In the genomic region with DNA sequence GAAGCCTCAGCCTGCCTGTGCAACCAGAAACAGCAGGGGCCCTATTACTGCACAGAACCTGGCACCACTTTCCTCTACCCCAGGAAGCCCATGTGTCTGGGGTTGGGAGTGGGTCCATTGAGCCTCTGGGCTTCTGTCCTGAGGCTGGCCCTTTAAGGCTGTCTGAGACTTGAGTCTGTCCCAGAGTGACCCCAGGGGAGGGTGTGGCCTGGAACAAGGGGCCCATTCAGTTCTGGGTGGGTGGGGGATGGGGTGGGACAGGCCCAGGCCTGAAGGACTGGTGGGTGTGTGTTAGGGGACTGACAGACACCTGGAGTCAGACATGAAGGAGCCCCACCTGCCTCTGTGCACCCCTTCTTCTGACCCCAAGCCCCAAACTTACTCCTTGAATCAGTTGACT, we compare ENCODE assay signal across 8 mouse cellular contexts. TPM values are rescaled to one million over a fixed set of nuclear protein-coding genes. Genes with fewer than 3 reads are reported as not detected.
DNase-seq lines count a peak whose midpoint lies in the region; ATAC-seq and TF ChIP-seq lines count a peak whose summit lies in the region.

No protein-coding gene starts in this region.

- DNase-seq in forebrain, embryonic 10.5 days (ENCODE audit: extremely low spot score, low spot score) = no peak
- DNase-seq in embryonic facial prominence, embryonic 10.5 days (ENCODE audit: low spot score) = peak; percentile 73
- DNase-seq in lung, embryonic 14.5 days = no peak
- no peak for DNase-seq in thymus, postnatal 36 days
- DNase-seq in thymus, postnatal 0 days (ENCODE audit: low spot score) = no peak

- peaks cover 28% of the 10 kb centered on the region for H3K27me3 ChIP-seq in forebrain, embryonic 10.5 days (ENCODE audit: poor library complexity, severe bottlenecking)
- H3K27me3 ChIP-seq in forebrain, embryonic 15.5 days = no peaks in the 10 kb centered on the region
- H3K27me3 ChIP-seq in embryonic facial prominence, embryonic 10.5 days (replicated peaks; ENCODE audit: low read depth, poor library complexity, severe bottlenecking) = peaks cover 26% of the 10 kb centered on the region
- H3K27me3 ChIP-seq in intestine, embryonic 15.5 days (replicated peaks) = no peaks in the 10 kb centered on the region
- H3K27me3 ChIP-seq in lung, embryonic 14.5 days (ENCODE audit: insufficient read depth, low read length) = no peaks in the 10 kb centered on the region

- peaks cover 95% of the 10 kb centered on the region for H3K4me1 ChIP-seq in forebrain, embryonic 10.5 days
- peaks cover 73% of the 10 kb centered on the region for H3K4me1 ChIP-seq in forebrain, embryonic 15.5 days
- H3K4me1 ChIP-seq in embryonic facial prominence, embryonic 10.5 days = peaks cover 94% of the 10 kb centered on the region
- H3K4me1 ChIP-seq in intestine, embryonic 15.5 days (replicated peaks) = peaks cover 88% of the 10 kb centered on the region
- H3K4me1 ChIP-seq in lung, embryonic 14.5 days (ENCODE audit: insufficient read depth) = peaks cover 54% of the 10 kb centered on the region

- ATAC-seq in forebrain, embryonic 15.5 days (replicated peaks) = no peak
- ATAC-seq in intestine, embryonic 15.5 days = peak; percentile 2; the same call in 1 of the 2 replicates
- ATAC-seq in lung, embryonic 14.5 days (ENCODE audit: insufficient read depth) = no peak
- no peak for ATAC-seq in erythroid progenitor cell, adult 5-6 weeks (replicated peaks; ENCODE audit: low FRiP score, poor library complexity, severe bottlenecking)

- H3K4me3 ChIP-seq in forebrain, embryonic 10.5 days = peak overlapping the region; percentile 37; the same call in 1 of the 2 replicates
- H3K4me3 ChIP-seq in forebrain, embryonic 15.5 days = no peak overlapping the region
- H3K4me3 ChIP-seq in embryonic facial prominence, embryonic 10.5 days = peak overlapping the region; percentile 44
- no peak overlapping the region for H3K4me3 ChIP-seq in intestine, embryonic 15.5 days (replicated peaks)
- H3K4me3 ChIP-seq in lung, embryonic 14.5 days (ENCODE audit: low read depth, low read length) = no peak overlapping the region

- no peak overlapping the region for H3K9ac ChIP-seq in forebrain, embryonic 15.5 days (replicated peaks)
- no peak overlapping the region for H3K9ac ChIP-seq in intestine, embryonic 15.5 days
- H3K9ac ChIP-seq in lung, embryonic 14.5 days = no peak overlapping the region

- no peak overlapping the region for H3K4me2 ChIP-seq in forebrain, embryonic 15.5 days (replicated peaks)
- H3K4me2 ChIP-seq in intestine, embryonic 15.5 days (replicated peaks) = no peak overlapping the region
- H3K4me2 ChIP-seq in lung, embryonic 14.5 days = peak overlapping the region; percentile 48

- no peak for TF ChIP-seq CTCF in lung, embryonic 14.5 days (IDR thresholded peaks at IDR 0.05; ENCODE audit: low read depth)

- no peaks in the 10 kb centered on the region for H3K9me3 ChIP-seq in forebrain, embryonic 10.5 days
- H3K9me3 ChIP-seq in forebrain, embryonic 15.5 days = no peaks in the 10 kb centered on the region
- no peaks in the 10 kb centered on the region for H3K9me3 ChIP-seq in embryonic facial prominence, embryonic 10.5 days
- H3K9me3 ChIP-seq in intestine, embryonic 15.5 days = no peaks in the 10 kb centered on the region
- no peaks in the 10 kb centered on the region for H3K9me3 ChIP-seq in lung, embryonic 14.5 days (ENCODE audit: low read depth, low read length)

- H3K27ac ChIP-seq in forebrain, embryonic 10.5 days = peak overlapping the region; percentile 89
- H3K27ac ChIP-seq in forebrain, embryonic 15.5 days (replicated peaks) = no peak overlapping the region
- peak overlapping the region; percentile 90 for H3K27ac ChIP-seq in embryonic facial prominence, embryonic 10.5 days (replicated peaks)
- 0 out of 2 replicates have a peak overlapping the region, but pooled peaks have one; percentile 40 for H3K27ac ChIP-seq in intestine, embryonic 15.5 days
- peak overlapping the region; percentile 92 for H3K27ac ChIP-seq in lung, embryonic 14.5 days (ENCODE audit: low read depth)

- no peaks in the 10 kb centered on the region for H3K36me3 ChIP-seq in forebrain, embryonic 10.5 days (replicated peaks)
- H3K36me3 ChIP-seq in forebrain, embryonic 15.5 days = no peaks in the 10 kb centered on the region; the same call in 1 of the 2 replicates
- peaks cover 11% of the 10 kb centered on the region; the same call in 1 of the 2 replicates for H3K36me3 ChIP-seq in embryonic facial prominence, embryonic 10.5 days (replicated peaks)
- H3K36me3 ChIP-seq in intestine, embryonic 15.5 days = no peaks in the 10 kb centered on the region
- H3K36me3 ChIP-seq in lung, embryonic 14.5 days (ENCODE audit: insufficient read depth) = peaks cover 21% of the 10 kb centered on the region; the same call in 1 of the 2 replicates

RNA-seq across cellular contexts. Expression of gene Smim24, which starts 21.8 kb away (rescaled TPM):
- polyA plus RNA-seq in forebrain, embryonic 10.5 days (2016; fragmentation: Nextera tagmentation; extraction: Ambion mirVana) = 1.6 and 1.9 TPM in 2 replicates
- 1.2 and 1.8 TPM in 2 replicates for polyA plus RNA-seq in forebrain, embryonic 15.5 days (2015; fragmentation: Nextera tagmentation; extraction: Ambion mirVana)
- polyA plus RNA-seq in embryonic facial prominence, embryonic 10.5 days (2016; fragmentation: Nextera tagmentation; extraction: Ambion mirVana) = 2.0 and 2.8 TPM in 2 replicates
- polyA plus RNA-seq in intestine, embryonic 15.5 days (2015; fragmentation: Nextera tagmentation; extraction: Ambion mirVana) = 235 and 288 TPM in 2 replicates
- 2.8 and 3.3 TPM in 2 replicates for polyA plus RNA-seq in lung, embryonic 14.5 days (2014; fragmentation: Nextera tagmentation; extraction: Ambion mirVana)
- total RNA-seq in erythroid progenitor cell, adult 5-6 weeks (2015; ENCODE audit: low replicate concordance) = 5.4 and 7.5 TPM in 2 replicates
- 4.2 TPM in 1 of 2 replicates, not detected in the other for total RNA-seq in erythroid progenitor cell, adult 5-6 weeks (2017; ENCODE audit: low replicate concordance)
- polyA plus RNA-seq in thymus, postnatal 0 days (2015; fragmentation: Nextera tagmentation; extraction: Ambion mirVana) = 12.5 and 14.0 TPM in 2 replicates

RNA-seq across cellular contexts. Expression of gene Gm48552, which starts 25.9 kb away (rescaled TPM):
- 0.78 and 1.4 TPM in 2 replicates for polyA plus RNA-seq in forebrain, embryonic 10.5 days (2016; fragmentation: Nextera tagmentation; extraction: Ambion mirVana)
- polyA plus RNA-seq in forebrain, embryonic 15.5 days (2015; fragmentation: Nextera tagmentation; extraction: Ambion mirVana) = 2.9 and 3.1 TPM in 2 replicates
- polyA plus RNA-seq in embryonic facial prominence, embryonic 10.5 days (2016; fragmentation: Nextera tagmentation; extraction: Ambion mirVana) = 1.8 and 3.1 TPM in 2 replicates
- 1.4 TPM in 1 of 2 replicates, not detected in the other for polyA plus RNA-seq in intestine, embryonic 15.5 days (2015; fragmentation: Nextera tagmentation; extraction: Ambion mirVana)
- polyA plus RNA-seq in lung, embryonic 14.5 days (2014; fragmentation: Nextera tagmentation; extraction: Ambion mirVana) = 1.3 and 1.4 TPM in 2 replicates
- not detected in 2 replicates for total RNA-seq in erythroid progenitor cell, adult 5-6 weeks (2015; ENCODE audit: low replicate concordance)
- not detected in 2 replicates for total RNA-seq in erythroid progenitor cell, adult 5-6 weeks (2017; ENCODE audit: low replicate concordance)
- 0.72 and 1.5 TPM in 2 replicates for polyA plus RNA-seq in thymus, postnatal 0 days (2015; fragmentation: Nextera tagmentation; extraction: Ambion mirVana)

RNA-seq across cellular contexts. Expression of gene Gm48551, which starts 30.4 kb away (rescaled TPM):
- polyA plus RNA-seq in forebrain, embryonic 10.5 days (2016; fragmentation: Nextera tagmentation; extraction: Ambion mirVana) = 2.6 and 3.1 TPM in 2 replicates
- polyA plus RNA-seq in forebrain, embryonic 15.5 days (2015; fragmentation: Nextera tagmentation; extraction: Ambion mirVana) = 5.4 and 6.6 TPM in 2 replicates
- polyA plus RNA-seq in embryonic facial prominence, embryonic 10.5 days (2016; fragmentation: Nextera tagmentation; extraction: Ambion mirVana) = 2.7 TPM in 2 replicates
- 2.8 and 3.6 TPM in 2 replicates for polyA plus RNA-seq in intestine, embryonic 15.5 days (2015; fragmentation: Nextera tagmentation; extraction: Ambion mirVana)
- polyA plus RNA-seq in lung, embryonic 14.5 days (2014; fragmentation: Nextera tagmentation; extraction: Ambion mirVana) = 2.8 and 3.8 TPM in 2 replicates
- total RNA-seq in erythroid progenitor cell, adult 5-6 weeks (2015; ENCODE audit: low replicate concordance) = 2.1 and 4.3 TPM in 2 replicates
- not detected in 2 replicates for total RNA-seq in erythroid progenitor cell, adult 5-6 weeks (2017; ENCODE audit: low replicate concordance)
- polyA plus RNA-seq in thymus, postnatal 0 days (2015; fragmentation: Nextera tagmentation; extraction: Ambion mirVana) = 2.3 TPM in 2 replicates

RNA-seq across cellular contexts. Expression of gene Dohh, which starts 30.5 kb away (rescaled TPM):
- 96.8 and 97.9 TPM in 2 replicates for polyA plus RNA-seq in forebrain, embryonic 10.5 days (2016; fragmentation: Nextera tagmentation; extraction: Ambion mirVana)
- 88.2 and 89.0 TPM in 2 replicates for polyA plus RNA-seq in forebrain, embryonic 15.5 days (2015; fragmentation: Nextera tagmentation; extraction: Ambion mirVana)
- polyA plus RNA-seq in embryonic facial prominence, embryonic 10.5 days (2016; fragmentation: Nextera tagmentation; extraction: Ambion mirVana) = 105 and 109 TPM in 2 replicates
- 89.2 and 100 TPM in 2 replicates for polyA plus RNA-seq in intestine, embryonic 15.5 days (2015; fragmentation: Nextera tagmentation; extraction: Ambion mirVana)
- polyA plus RNA-seq in lung, embryonic 14.5 days (2014; fragmentation: Nextera tagmentation; extraction: Ambion mirVana) = 57.5 and 67.0 TPM in 2 replicates
- 8.8 TPM in 1 of 2 replicates, not detected in the other for total RNA-seq in erythroid progenitor cell, adult 5-6 weeks (2015; ENCODE audit: low replicate concordance)
- 4.0 and 17.2 TPM in 2 replicates for total RNA-seq in erythroid progenitor cell, adult 5-6 weeks (2017; ENCODE audit: low replicate concordance)
- 71.3 and 78.7 TPM in 2 replicates for polyA plus RNA-seq in thymus, postnatal 0 days (2015; fragmentation: Nextera tagmentation; extraction: Ambion mirVana)

RNA-seq across cellular contexts. Expression of gene Fzr1, which starts 36.4 kb away (rescaled TPM):
- polyA plus RNA-seq in forebrain, embryonic 10.5 days (2016; fragmentation: Nextera tagmentation; extraction: Ambion mirVana) = 135 and 139 TPM in 2 replicates
- polyA plus RNA-seq in forebrain, embryonic 15.5 days (2015; fragmentation: Nextera tagmentation; extraction: Ambion mirVana) = 133 and 135 TPM in 2 replicates
- 134 and 142 TPM in 2 replicates for polyA plus RNA-seq in embryonic facial prominence, embryonic 10.5 days (2016; fragmentation: Nextera tagmentation; extraction: Ambion mirVana)
- 83.2 and 85.7 TPM in 2 replicates for polyA plus RNA-seq in intestine, embryonic 15.5 days (2015; fragmentation: Nextera tagmentation; extraction: Ambion mirVana)
- 109 and 116 TPM in 2 replicates for polyA plus RNA-seq in lung, embryonic 14.5 days (2014; fragmentation: Nextera tagmentation; extraction: Ambion mirVana)
- total RNA-seq in erythroid progenitor cell, adult 5-6 weeks (2015; ENCODE audit: low replicate concordance) = 235 and 246 TPM in 2 replicates
- 247 and 266 TPM in 2 replicates for total RNA-seq in erythroid progenitor cell, adult 5-6 weeks (2017; ENCODE audit: low replicate concordance)
- polyA plus RNA-seq in thymus, postnatal 0 days (2015; fragmentation: Nextera tagmentation; extraction: Ambion mirVana) = 87.1 and 96.9 TPM in 2 replicates

Comparison
In these comparisons a context has a peak if more than half of its experiments do, and no peak if none do; other contexts are left out.
1. H3K4me3 ChIP-seq: peak in forebrain, embryonic 10.5 days (single experiment) and embryonic facial prominence, embryonic 10.5 days (single experiment); none in forebrain, embryonic 15.5 days (single experiment), intestine, embryonic 15.5 days (single experiment) and lung, embryonic 14.5 days (single experiment).
2. RNA of gene Smim24, which starts 21.8 kb away (polyA plus RNA-seq): 235 to 288 TPM in intestine, embryonic 15.5 days; 12.5 to 14.0 TPM in thymus, postnatal 0 days, 2.8 to 3.3 TPM in lung, embryonic 14.5 days, 2.0 to 2.8 TPM in embryonic facial prominence, embryonic 10.5 days, 1.6 to 1.9 TPM in forebrain, embryonic 10.5 days and 1.2 to 1.8 TPM in forebrain, embryonic 15.5 days; every median in the first group is over 10 times any median in the second.